Mouse (Mus musculus) ES-Bruce4 (cell line): ENCODE data around the gene Tmem107.
"Not testable (repeated sequence)": the region's sequence is repeated elsewhere in the genome, so short reads cannot be mapped to it uniquely, and the experiment has no call there.

Source experiments
- CTCF ChIP-seq: IDR thresholded peaks from one replicate; pipeline ENCODE4 v1.8.1; 2011; ENCODE audit warnings: low read depth, low read length
- EP300 ChIP-seq: IDR thresholded peaks from 2 replicates; pipeline ENCODE4 v1.6.1; 2011; ENCODE audit warnings: low read depth, low read length; ENCODE audit not compliant: insufficient read depth
- POLR2A ChIP-seq: IDR thresholded peaks from one replicate; pipeline ENCODE4 v1.8.1; 2011; ENCODE audit warnings: low read length; ENCODE audit not compliant: insufficient read depth

- not testable (repeated sequence) for TF ChIP-seq CTCF, POLR2A, EP300
These were observed 23.2 kb downstream of the Tmem107 start for GRCm38 (mm10) chr11:69093856-69094255.
